Mouse (Mus musculus) CH12.LX (cell line): ENCODE results near the gene Macf1. TPM values are rescaled to one million over a fixed set of nuclear protein-coding genes. Genes with fewer than 3 reads are reported as not detected.

Source experiments
- DNase-seq: peaks from one replicate; pipeline ENCODE4 v3.0.0-alpha.2; 2013; ENCODE audit errors: extremely low read depth
- H3K27ac ChIP-seq: 2 replicates; pipeline ENCODE4 v1.5.1; 2012; ENCODE audit warnings: low read depth, mild to moderate bottlenecking, control low read depth, moderate library complexity; ENCODE audit not compliant: insufficient read depth
- H3K27me3 ChIP-seq: replicated peaks from 2 replicates; pipeline ENCODE3; 2012; ENCODE audit warnings: inconsistent platforms
- H3K36me3 ChIP-seq, 2 experiments: replicated peaks in 1 of 2; 2 replicates each; pipeline versions ENCODE3 to v1.6.1; 2012; ENCODE audit warnings: inconsistent platforms in 1 of 2, low read length in 1 of 2, mild to moderate bottlenecking in 1 of 2, mixed read lengths in 1 of 2, moderate library complexity in 1 of 2; ENCODE audit not compliant: control insufficient read depth in 1 of 2, insufficient read depth in 1 of 2
- H3K4me1 ChIP-seq, 2 experiments: 2 replicates each; pipeline ENCODE4 v1.6.1; 2012; ENCODE audit warnings: inconsistent platforms in 1 of 2, moderate library complexity in 1 of 2; ENCODE audit not compliant: insufficient read depth in 2 of 2, control insufficient read depth in 1 of 2
- H3K4me2 ChIP-seq: 2 replicates; pipeline ENCODE4 v1.6.1; 2012; ENCODE audit warnings: low read depth, mild to moderate bottlenecking, control low read depth; ENCODE audit not compliant: poor library complexity, insufficient read depth, severe bottlenecking
- H3K4me3 ChIP-seq, 3 experiments: fragments of 150-350 bp in 1 of 3; sonication (generic) in 1 of 3; replicated peaks in 1 of 3; 2 replicates each; pipeline versions ENCODE3 to v1.5.1; 2011 to 2012; ENCODE audit warnings: low read depth in 2 of 3, low read length in 2 of 3, mild to moderate bottlenecking in 2 of 3, moderate library complexity in 2 of 3, control low read depth in 1 of 3, improper control_type of control experiment in 1 of 3, inconsistent platforms in 1 of 3, mixed read lengths in 1 of 3; ENCODE audit not compliant: poor library complexity in 1 of 3
- H3K79me2 ChIP-seq: replicated peaks from 2 replicates; pipeline ENCODE4 v1.6.1; 2012; ENCODE audit warnings: mild to moderate bottlenecking, moderate library complexity; ENCODE audit not compliant: control insufficient read depth, poor library complexity, insufficient read depth, severe bottlenecking; ENCODE audit errors: extremely low read depth
- H3K9ac ChIP-seq: 2 replicates; pipeline ENCODE4 v1.6.1; 2012; ENCODE audit warnings: low read depth, mild to moderate bottlenecking, control low read depth, moderate library complexity; ENCODE audit not compliant: insufficient read depth
- H3K9me3 ChIP-seq: replicated peaks from 2 replicates; pipeline ENCODE3; 2012; ENCODE audit warnings: low read length, inconsistent platforms, mixed read lengths
- BHLHE40 ChIP-seq: IDR thresholded peaks from 2 replicates; pipeline ENCODE4 v1.6.1; 2011; ENCODE audit warnings: mild to moderate bottlenecking, low read depth, low read length, improper control_type of control experiment
- CHD1 ChIP-seq: IDR thresholded peaks from 2 replicates; pipeline ENCODE4 v1.6.1; 2012; ENCODE audit warnings: low read depth, low read length, improper control_type of control experiment, inconsistent platforms
- CTCF ChIP-seq, 2 experiments: IDR thresholded peaks in 1 of 2; conservative IDR thresholded peaks in 1 of 2; 2 replicates each; pipeline ENCODE4 v1.5.1; 2011 to 2012; ENCODE audit warnings: low read depth in 2 of 2, low read length in 2 of 2, improper control_type of control experiment in 1 of 2, inconsistent platforms in 1 of 2, mild to moderate bottlenecking in 1 of 2, moderate library complexity in 1 of 2
- E2F4 ChIP-seq: IDR thresholded peaks from 2 replicates; pipeline ENCODE4 v1.6.1; 2011; ENCODE audit warnings: low read depth, low read length, improper control_type of control experiment; ENCODE audit not compliant: insufficient replicate concordance
- ELF1 ChIP-seq: IDR thresholded peaks from 2 replicates; pipeline ENCODE4 v1.6.1; 2014; ENCODE audit warnings: low read depth, mild to moderate bottlenecking, inconsistent platforms, low read length, improper control_type of control experiment
- EP300 ChIP-seq: IDR thresholded peaks from 2 replicates; pipeline ENCODE4 v1.6.1; 2011; ENCODE audit warnings: low read length, improper control_type of control experiment
- GABPA ChIP-seq: IDR thresholded peaks from 2 replicates; pipeline ENCODE4 v1.6.1; 2012; ENCODE audit warnings: low read depth, low read length, improper control_type of control experiment, inconsistent platforms; ENCODE audit not compliant: insufficient replicate concordance
- IRF4 ChIP-seq: IDR thresholded peaks from 2 replicates; pipeline ENCODE4 v1.6.1; 2014; ENCODE audit warnings: low read depth, mild to moderate bottlenecking, inconsistent platforms, low read length, improper control_type of control experiment
- JUN ChIP-seq: IDR thresholded peaks from 2 replicates; pipeline ENCODE4 v1.6.1; 2011; ENCODE audit warnings: low read depth, mild to moderate bottlenecking, low read length, improper control_type of control experiment, moderate library complexity; ENCODE audit not compliant: insufficient read depth
- JUND ChIP-seq: conservative IDR thresholded peaks from 2 replicates; pipeline ENCODE4 v1.6.1; 2011; ENCODE audit warnings: low read depth, low read length, improper control_type of control experiment
- KAT2A ChIP-seq: IDR thresholded peaks from 2 replicates; pipeline ENCODE4 v1.6.1; 2012; ENCODE audit warnings: low read length, improper control_type of control experiment, inconsistent platforms; ENCODE audit not compliant: insufficient replicate concordance
- MAFK ChIP-seq: IDR thresholded peaks from 2 replicates; pipeline ENCODE4 v1.6.1; 2011; ENCODE audit warnings: low read length, improper control_type of control experiment; ENCODE audit not compliant: insufficient replicate concordance
- MAX ChIP-seq: IDR thresholded peaks from 2 replicates; pipeline ENCODE4 v1.6.1; 2011; ENCODE audit warnings: low read length, improper control_type of control experiment
- MAZ ChIP-seq: IDR thresholded peaks from 2 replicates; pipeline ENCODE4 v1.6.1; 2012; ENCODE audit warnings: low read depth, mild to moderate bottlenecking, inconsistent platforms, low read length, improper control_type of control experiment, moderate library complexity
- MEF2A ChIP-seq: IDR thresholded peaks from 2 replicates; pipeline ENCODE4 v1.6.1; 2014; ENCODE audit warnings: low read depth, mild to moderate bottlenecking, inconsistent platforms, low read length, improper control_type of control experiment, borderline replicate concordance
- MXI1 ChIP-seq: IDR thresholded peaks from 2 replicates; pipeline ENCODE4 v1.6.1; 2011; ENCODE audit warnings: mild to moderate bottlenecking, low read depth, low read length, improper control_type of control experiment
- MYC ChIP-seq: IDR thresholded peaks from 2 replicates; pipeline ENCODE4 v1.6.1; 2011; ENCODE audit warnings: low read depth, mild to moderate bottlenecking, improper control_type of control experiment, low read length
- NELFE ChIP-seq: IDR thresholded peaks from 2 replicates; pipeline ENCODE4 v1.6.1; 2011; ENCODE audit warnings: low read depth, low read length, improper control_type of control experiment
- PAX5 ChIP-seq: IDR thresholded peaks from 2 replicates; pipeline ENCODE4 v1.6.1; 2012; ENCODE audit warnings: low read length, inconsistent platforms, mixed read lengths
- POLR2A ChIP-seq: IDR thresholded peaks from 2 replicates; pipeline ENCODE4 v1.6.1; 2011; ENCODE audit warnings: low read depth, mild to moderate bottlenecking, improper control_type of control experiment, low read length
- POLR2AphosphoS2 ChIP-seq: IDR thresholded peaks from 2 replicates; pipeline ENCODE4 v1.6.1; 2011; ENCODE audit warnings: low read depth, low read length, improper control_type of control experiment
- RAD21 ChIP-seq: IDR thresholded peaks from 2 replicates; pipeline ENCODE4 v1.6.1; 2011; ENCODE audit warnings: low read depth, mild to moderate bottlenecking, low read length, improper control_type of control experiment, moderate library complexity
- SIN3A ChIP-seq: IDR thresholded peaks from 2 replicates; pipeline ENCODE4 v1.6.1; 2012; ENCODE audit warnings: low read length, improper control_type of control experiment, inconsistent platforms
- SMC3 ChIP-seq: IDR thresholded peaks from 2 replicates; pipeline ENCODE4 v1.6.1; 2011; ENCODE audit warnings: low read depth, low read length, improper control_type of control experiment
- TBP ChIP-seq: conservative IDR thresholded peaks from 2 replicates; pipeline ENCODE4 v1.6.1; 2011; ENCODE audit warnings: low read depth, low read length, improper control_type of control experiment
- UBTF ChIP-seq: IDR thresholded peaks from 2 replicates; pipeline ENCODE4 v1.6.1; 2012; ENCODE audit warnings: low read depth, mild to moderate bottlenecking, inconsistent platforms, low read length, improper control_type of control experiment, moderate library complexity
- USF2 ChIP-seq: conservative IDR thresholded peaks from 2 replicates; pipeline ENCODE4 v1.6.1; 2011; ENCODE audit warnings: low read depth, low read length, improper control_type of control experiment
- ZKSCAN1 ChIP-seq: IDR thresholded peaks from 2 replicates; pipeline ENCODE4 v1.6.1; 2012; ENCODE audit warnings: low read depth, inconsistent platforms, low read length, improper control_type of control experiment, borderline replicate concordance
- ZNF384 ChIP-seq: IDR thresholded peaks from 2 replicates; pipeline ENCODE4 v1.6.1; 2012; ENCODE audit warnings: low read depth, low read length, improper control_type of control experiment, inconsistent platforms
- dilution Hi-C: fragments of 300-500 bp; cut with MboI; formaldehyde crosslinking; loops from 2 replicates; pipeline ENCODE4 v1.14.3; 2020; ENCODE audit warnings: low sequenced_read_pairs; ENCODE audit not compliant: extremely low pct_unique_long_range_greater_than_20kb, extremely low pct_ligation_motif_present
- in situ Hi-C: fragments of 300-500 bp; cut with MboI; formaldehyde crosslinking; loops from 3 replicates; pipeline ENCODE4 v1.14.3; 2019; ENCODE audit warnings: low sequenced_read_pairs, low pct_ligation_motif_present, low pct_unique_long_range_greater_than_20kb, mixed read lengths
- polyA plus RNA-seq: library from polyadenylated mRNA; unstranded; fragments of >175 nt; gene quantifications from 2 replicates; pipeline ENCODE4 v1.2.1, GENCODE M21; 2012; ENCODE audit warnings: low read depth; ENCODE audit not compliant: insufficient read length
- total RNA-seq, 2 experiments: library from RNA; depleted of rRNA; stranded (reverse); fragments of 300-350 nt in 1 of 2; fragments of >200 nt in 1 of 2; gene quantifications; 2 replicates each; pipeline ENCODE4 v1.2.3; 2012 to 2014

Gene Macf1
- total and polyA plus RNA-seq, 3 experiments = 63.3 to 93.3 (median 77.8) TPM

- TF ChIP-seq JUND (no peak), MAFK (no peak), CHD1 (no peak), USF2 (no peak), E2F4 (no peak), EP300 (no peak), MYC (no peak), BHLHE40 (no peak), MXI1 (no peak), TBP (no peak), ZNF384 (no peak), SIN3A (no peak), JUN (no peak), NELFE (no peak), PAX5 (no peak), MAX (no peak), POLR2AphosphoS2 (no peak), UBTF (no peak), MEF2A (no peak)
- TF ChIP-seq, all 38 proteins: peak for 0
- DNase-seq = no peak
- dilution Hi-C loops (no loop called here), in situ Hi-C loops (no loop called here)
- Histone ChIP-seq H3K27ac (no peak overlapping the region), H3K4me3 (no peak overlapping the region), H3K4me1 (peaks cover 2 to 55% of the 10 kb centered on the region in 2 experiments; a peak in 2 of 4 replicates), H3K27me3 (no peaks in the 10 kb centered on the region), H3K36me3 (peaks cover 16 to 61% of the 10 kb centered on the region in 2 experiments), H3K4me2 (no peak overlapping the region), H3K9ac (no peak overlapping the region), H3K79me2 (0 out of 2 replicates have a peak, but pooled peaks cover 9% of the 10 kb centered on the region), H3K9me3 (no peaks in the 10 kb centered on the region)
These were observed 257.6 kb downstream of the Macf1 start for GRCm38 (mm10) chr4:123426429-123427080.

DNA sequence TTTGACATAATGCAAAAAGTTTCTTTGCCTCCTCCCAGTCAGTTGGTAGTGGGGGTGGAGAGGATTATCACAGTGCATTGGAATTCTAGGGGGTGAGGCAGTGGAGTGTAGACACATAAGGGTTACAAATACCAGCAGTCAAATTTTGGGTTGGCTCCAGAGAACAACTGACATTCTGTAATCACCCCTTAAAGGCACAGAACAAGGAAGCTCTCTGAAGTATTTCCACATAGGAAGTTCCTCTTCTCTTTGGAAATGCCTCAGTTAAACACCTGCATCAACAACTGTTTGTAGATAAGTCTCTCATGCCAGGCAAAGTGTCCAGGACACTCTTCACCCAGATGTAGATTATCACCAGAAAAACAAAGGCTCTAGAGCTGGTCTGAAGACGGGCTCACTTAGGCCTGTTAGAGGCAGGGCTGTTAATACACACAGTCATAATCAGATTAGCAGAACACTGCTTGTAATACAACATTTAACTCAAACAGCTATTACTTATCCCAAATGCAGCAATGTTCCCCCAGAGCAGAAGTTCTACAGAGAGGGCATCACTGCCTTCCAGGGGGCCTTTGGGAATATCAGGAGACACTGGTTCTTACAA is 258.4 kb downstream of the Macf1 start:
- Histone ChIP-seq H3K4me2 (no peak overlapping the region), H3K4me3 (no peak overlapping the region), H3K36me3 (peaks cover 16 to 53% of the 10 kb centered on the region in 2 experiments), H3K27me3 (no peaks in the 10 kb centered on the region), H3K9me3 (no peaks in the 10 kb centered on the region), H3K79me2 (0 out of 2 replicates have a peak, but pooled peaks cover 9% of the 10 kb centered on the region), H3K9ac (no peak overlapping the region), H3K4me1 (peaks cover 2 to 48% of the 10 kb centered on the region in 2 experiments; a peak in 2 of 4 replicates), H3K27ac (no peak overlapping the region)
- no peak for TF ChIP-seq PAX5
- TF ChIP-seq ZKSCAN1 = no peak
- no peak for TF ChIP-seq MXI1
- no peak for TF ChIP-seq ELF1
- TF ChIP-seq POLR2A = no peak
- TF ChIP-seq RAD21 = no peak
- TF ChIP-seq MAX = no peak
- no peak for TF ChIP-seq MAZ
- no peak for TF ChIP-seq TBP
- TF ChIP-seq ZNF384 = no peak
- no peak for TF ChIP-seq GABPA
- no peak for TF ChIP-seq KAT2A
- TF ChIP-seq CTCF (conservative IDR thresholded peaks at IDR 0.05 in 1 of 2, IDR thresholded peaks at IDR 0.05 in 1 of 2; ENCODE audit: low read depth in 2 of 2, low read length in 2 of 2) = no peak
- TF ChIP-seq IRF4 = no peak
- no peak for TF ChIP-seq JUN
- TF ChIP-seq NELFE = no peak
- TF ChIP-seq SIN3A = no peak
- no peak for TF ChIP-seq MEF2A
- TF ChIP-seq SMC3 = no peak
- dilution Hi-C loops = no loop called here
- no peak for DNase-seq
- in situ Hi-C loops = no loop called here
